Mouse (Mus musculus) inflammation-experienced regulatory T-cells, adult 6 months (primary cell): ENCODE measurements around the gene Cfap45. TPM values are rescaled to one million over a fixed set of nuclear protein-coding genes. Genes with fewer than 3 reads are reported as not detected.

Source experiments
- ATAC-seq: one replicate; pipeline ENCODE4 v1.8.0; 2017
- polyA plus RNA-seq, 3 experiments: library from polyadenylated mRNA; unstranded; fragments of 100-300 nt; shearing (Covaris generic); gene quantifications; one replicate each; pipeline ENCODE4 v1.2.1; 2017

Gene Cfap45
- polyA plus RNA-seq, 3 experiments from 2014 or later = 0.43 to 1.5 (median 1.2) TPM

DNA sequence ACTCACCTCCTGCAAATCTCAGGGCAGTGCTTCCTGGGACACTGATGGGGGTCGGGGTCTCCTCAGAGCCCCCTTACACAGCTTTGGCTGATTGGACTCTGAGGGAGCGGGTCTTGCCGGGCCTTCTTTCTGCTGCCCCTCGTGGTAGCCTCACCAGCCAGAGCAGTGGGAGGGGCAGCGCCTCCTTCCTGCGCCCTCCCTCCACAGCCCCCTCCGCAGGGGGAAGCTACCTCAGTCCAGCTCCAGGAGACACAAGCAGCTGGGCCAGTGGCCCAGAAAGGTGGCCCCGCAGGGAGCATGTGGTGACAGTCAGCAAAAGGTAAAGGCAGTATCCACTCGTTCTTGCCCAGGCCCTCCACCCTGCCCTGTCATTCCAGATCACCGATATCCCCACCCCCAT lies 23.2 kb upstream of the Cfap45 start:
- ATAC-seq = no peak

DNA sequence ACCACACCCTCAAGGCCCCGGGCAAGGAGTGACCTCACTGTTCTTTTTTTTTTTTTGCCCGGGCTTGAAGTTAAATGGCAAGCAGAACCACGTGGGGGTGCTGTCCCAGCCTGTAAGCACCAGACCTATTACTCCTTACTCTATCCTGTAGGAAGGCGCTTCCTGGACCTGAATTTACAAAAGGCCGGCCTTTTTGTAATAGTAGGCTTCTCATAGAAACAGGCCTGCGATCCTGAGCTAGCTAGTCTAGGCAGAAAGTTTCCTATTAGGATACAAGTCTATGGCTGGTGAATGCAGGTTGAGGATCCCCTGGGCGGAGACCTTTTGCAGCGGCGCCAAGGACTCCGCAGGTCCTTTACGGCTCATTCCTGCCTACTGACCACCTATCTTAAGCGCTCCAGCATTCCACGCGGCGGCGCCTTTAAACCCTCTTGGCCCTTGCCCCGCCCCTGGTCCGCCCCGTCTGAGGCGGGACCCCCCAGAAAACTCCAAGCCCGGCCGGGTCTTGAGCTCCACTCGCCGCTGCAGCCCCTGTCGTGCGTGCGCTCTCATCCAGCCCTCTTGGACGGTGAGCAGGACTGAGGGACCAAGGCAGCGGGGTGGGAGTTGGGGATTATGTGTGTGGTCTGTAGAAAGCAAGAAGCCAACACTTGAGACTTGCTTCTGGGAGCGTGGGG lies 20.7 kb upstream of the Cfap45 start, which contains the start of gene Tagln2:
Gene Tagln2 (plus strand): TSS at position 283 of the 677 bp plus-strand sequence.
- ATAC-seq = peak; percentile 26

DNA sequence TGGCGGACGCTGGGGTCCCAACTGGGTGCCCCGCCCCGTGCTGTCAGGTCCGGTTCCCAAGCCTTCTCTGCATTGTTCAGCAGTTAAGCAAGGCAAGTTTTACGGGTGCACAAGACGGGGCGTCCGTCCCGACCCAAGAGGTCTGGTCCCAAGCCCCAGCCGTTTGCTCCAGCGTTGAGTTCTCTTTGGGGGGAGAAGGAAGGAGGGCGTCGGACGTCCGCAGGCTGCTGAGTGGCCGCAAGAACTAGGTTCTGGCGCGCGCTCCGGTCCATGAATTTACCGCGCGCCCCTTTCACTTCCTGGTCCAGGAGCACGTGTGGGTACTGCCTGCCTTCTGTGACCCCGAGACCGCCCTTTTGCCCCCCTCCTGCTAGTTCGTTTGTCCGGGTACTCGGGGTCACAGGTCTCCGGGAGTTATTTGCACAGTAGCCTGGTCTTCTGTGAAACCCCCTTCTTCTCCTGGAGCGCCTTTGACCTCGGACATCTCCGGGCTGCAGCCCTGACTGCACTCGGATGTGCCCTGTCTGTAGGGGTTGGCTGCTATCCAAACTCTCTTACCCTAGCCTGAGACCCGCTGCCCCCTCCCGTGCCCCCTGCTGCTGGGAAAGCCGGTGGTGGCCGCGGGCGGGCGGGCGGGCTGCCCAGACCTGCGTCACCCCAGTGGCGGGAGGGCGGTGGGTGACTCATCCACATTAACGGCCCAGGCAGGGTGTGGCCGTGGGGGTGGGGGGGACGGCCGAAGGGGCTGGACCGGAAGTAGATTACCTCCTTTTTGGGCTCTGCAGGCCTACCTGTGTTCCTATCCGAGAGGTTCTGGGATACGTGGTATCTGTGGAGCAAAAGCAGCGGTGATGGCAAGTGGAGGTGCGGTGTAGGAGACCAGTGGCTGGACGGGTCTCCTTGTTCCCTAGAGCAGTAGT lies 19.9 kb upstream of the Cfap45 start:
- ATAC-seq = peak; percentile 33

DNA sequence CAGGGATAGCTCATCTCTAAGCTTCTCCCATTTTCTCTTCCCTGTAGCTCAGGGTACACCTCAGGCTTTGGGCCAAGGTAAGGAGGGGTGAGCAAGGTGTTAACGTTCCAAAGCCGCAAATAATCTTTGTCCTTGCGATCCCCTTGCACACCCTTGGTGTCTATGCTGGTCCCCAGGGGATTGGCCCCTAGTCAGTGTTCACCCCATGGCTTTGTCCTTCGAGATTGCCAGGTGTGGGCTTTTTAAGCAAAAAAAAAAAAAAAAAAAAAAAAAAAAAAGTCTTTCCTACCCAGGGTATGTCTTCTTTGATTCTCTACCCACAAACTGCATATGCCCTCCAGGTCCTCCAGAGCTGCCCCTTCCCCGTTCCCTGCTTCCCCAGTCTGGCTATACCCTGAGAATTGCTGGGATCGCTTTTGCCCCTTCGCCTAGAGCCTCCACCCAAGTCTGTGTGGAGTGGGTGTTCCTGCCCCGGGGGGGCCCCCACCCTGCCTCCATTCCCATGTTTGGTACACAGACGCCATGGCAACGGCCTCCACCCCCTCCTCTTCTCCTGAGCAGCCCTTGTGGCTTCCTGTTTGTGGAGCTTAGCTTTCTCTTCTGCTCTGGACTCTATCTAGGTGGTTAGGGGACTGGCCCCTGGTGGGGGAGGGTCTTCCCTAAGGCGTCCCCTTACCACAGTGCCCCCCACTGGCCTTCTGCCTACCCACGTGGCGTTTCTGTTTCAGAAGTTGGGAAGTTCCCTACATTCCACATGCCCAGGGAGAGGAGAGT lies 19.0 kb upstream of the Cfap45 start:
- peak; percentile 77 for ATAC-seq

DNA sequence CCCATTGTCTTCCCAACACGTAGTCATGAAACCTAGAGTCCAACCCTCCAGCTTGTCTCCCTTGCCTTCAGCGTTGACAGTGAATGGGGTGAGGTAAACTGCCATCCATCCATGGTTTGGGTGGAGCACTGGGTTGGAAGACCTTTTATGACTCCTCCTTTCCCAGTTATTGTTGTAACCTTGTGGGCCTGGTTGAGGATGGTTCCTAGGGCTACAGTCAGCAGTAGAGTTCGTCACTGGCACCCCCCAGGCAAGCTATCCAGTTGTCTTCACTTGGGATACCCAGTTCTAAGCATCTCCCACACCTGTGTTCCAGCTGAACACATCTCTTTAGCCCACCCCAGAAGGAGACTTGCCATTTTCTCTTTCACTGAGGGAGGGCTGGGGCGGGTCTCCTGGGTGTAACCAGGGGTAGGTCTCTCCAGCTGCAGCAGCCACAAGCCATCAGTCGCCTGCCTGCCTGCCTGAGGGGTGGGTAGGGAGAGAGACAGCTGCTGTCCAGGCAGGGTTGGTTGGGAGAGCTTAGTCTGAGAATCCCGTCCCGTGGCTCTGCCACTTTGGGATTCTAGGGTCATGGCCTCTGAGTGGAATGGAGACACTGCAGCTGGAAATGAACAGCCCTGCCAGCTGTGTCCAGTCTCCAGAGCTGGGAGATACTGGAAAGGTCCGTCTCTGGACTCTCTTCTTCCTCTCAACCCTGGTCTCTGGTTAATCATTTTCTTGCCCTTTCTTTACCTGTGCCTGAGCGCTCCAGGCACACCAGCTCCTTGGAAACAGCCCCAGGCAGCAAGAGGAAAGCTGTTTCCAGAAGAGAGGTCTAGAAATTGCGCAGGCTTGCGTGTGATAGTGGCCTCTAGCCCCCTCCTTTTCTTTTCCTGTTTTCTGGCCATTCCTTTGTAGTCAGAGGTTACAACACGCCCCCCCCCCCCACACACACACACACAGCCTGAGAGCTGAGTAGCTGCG lies 18.2 kb upstream of the Cfap45 start:
- peak; percentile 13 for ATAC-seq

DNA sequence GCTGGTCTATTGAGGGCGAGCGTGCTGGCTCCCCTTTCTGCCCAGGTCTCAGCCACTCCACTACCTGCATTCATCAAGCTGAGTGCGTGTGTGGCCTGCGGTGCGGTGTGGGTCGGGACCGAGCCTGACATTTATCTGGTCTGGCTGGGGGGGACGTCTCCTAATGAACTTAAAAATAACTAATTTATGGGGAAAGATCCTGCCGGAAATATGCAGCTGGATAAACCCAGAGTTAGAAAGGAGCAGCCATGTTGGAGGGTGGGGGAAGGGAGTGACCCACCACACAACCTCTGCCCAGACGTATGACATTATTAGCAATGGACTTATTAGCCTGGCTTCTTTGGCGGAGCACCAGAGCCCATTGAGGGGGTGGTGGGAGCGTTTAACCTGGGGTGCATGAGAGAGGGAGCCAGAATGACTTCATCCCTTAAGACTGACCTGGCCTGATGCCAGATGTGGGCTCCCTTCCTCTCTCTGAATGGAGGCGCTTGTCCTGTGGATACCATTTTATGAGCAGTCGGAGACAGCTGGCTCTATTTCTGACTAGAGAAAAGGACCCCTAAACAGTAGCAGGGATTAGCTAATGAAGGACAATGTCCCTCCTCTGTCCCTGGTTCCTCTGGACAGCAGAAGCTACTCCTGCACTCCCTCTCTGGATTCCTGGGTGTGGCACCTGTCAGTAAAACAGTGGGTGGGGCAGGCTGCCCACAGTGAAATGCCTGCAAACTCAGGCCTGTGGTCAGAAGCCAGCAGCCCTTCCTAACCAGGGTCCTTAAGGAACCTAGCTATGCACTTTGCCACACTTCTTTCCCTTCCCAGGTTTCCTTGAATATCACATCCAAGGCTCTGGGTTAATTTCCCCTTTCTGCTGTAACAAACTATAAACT lies 17.2 kb upstream of the Cfap45 start:
- no peak for ATAC-seq

DNA sequence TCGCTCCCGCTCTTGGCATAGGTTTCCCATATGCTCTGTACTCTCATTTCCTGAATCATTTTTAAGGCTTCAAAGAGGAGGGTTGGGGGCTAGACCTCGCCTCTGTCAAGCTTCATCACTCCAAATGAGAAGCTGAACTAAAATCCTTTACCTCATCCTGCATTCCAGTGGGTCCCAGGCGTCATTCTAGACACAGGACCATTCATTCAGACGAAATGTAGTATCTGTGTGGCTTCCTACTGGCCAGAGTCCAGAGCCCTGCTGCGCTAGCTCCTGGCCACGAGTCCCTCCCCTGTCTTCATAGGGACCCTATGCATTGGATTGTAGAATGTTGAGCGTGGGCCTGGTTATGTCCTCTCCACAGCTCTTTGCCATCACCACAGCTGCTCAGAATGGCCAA lies 15.8 kb upstream of the Cfap45 start:
- no peak for ATAC-seq

DNA sequence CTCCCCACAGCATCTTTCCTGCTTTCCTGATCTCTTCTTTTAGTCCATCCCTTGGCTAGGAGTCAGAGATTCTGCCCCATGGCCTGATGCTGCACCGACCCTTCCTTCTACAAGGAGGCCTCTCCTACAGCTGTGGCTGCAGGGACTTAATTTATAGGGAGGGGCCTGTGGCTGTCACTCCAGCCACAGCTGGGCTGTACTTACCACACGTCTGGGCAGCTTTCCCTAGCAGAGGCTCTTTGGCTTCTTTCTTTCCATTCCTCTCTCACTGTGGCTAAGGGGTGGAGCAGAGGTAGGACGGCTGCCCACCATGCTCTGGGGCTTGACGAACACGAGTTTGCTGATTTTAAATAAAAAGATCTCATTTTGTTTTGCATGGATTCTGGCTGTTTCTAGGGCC lies 13.6 kb upstream of the Cfap45 start:
- no peak for ATAC-seq

DNA sequence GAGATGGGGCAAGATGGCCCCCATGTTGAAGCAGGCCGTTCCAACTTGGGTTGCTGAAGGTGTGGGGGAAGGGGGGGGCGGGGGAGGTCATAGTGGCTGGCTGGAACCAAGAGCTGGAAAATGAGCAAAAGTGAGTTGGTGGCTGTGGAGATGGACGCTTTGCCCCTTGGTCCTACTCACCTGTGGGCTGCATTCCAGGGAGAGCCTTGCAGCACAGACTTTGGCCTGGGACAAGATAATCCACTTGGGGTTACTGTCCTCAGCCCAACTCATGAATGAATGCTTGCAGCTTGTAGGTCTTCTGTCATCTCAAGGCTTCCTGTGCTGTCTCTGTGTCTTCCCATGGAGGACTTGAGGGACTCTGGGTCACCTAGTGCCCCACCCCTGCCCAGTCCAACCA lies 12.9 kb upstream of the Cfap45 start:
- ATAC-seq = no peak

DNA sequence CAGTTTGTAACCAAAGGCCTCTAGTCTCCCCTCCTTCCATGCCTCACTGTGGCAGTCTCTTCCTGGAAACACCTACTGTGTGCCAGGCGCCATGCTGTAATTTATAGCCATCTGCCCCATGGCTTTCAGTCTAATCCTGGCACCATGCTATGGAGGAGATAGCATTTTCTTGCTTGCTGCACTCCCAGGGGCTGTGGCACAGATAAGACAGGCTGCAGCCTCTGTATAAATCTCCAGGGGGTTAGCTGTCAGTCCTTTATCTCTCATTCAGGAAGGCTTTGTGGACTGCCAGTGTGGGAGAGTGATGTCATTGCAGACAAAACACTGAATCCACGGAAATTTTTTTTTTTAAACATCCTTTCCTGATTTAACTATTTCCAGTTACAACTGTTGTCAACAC lies 12.4 kb upstream of the Cfap45 start:
- no peak for ATAC-seq

DNA sequence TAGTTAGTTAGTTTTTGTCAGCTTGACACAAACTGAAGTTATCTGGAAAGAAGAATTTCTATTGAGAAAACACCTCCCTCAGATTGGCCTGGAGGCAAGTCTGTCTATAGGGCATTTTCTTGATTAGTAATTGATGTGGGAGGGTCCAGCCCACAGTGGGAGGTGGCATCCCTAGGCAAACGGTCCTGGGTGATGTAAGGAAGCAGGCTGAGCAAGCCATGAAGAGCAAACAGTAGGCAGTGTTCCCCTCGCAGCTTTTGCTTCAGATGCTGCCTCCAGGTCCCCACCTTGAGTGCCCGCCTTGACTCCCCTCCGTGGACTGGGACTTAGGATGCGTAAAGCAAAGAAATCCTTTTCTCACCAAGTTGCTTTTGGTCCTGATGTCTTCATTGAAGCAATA lies 11.4 kb upstream of the Cfap45 start:
- ATAC-seq = no peak

DNA sequence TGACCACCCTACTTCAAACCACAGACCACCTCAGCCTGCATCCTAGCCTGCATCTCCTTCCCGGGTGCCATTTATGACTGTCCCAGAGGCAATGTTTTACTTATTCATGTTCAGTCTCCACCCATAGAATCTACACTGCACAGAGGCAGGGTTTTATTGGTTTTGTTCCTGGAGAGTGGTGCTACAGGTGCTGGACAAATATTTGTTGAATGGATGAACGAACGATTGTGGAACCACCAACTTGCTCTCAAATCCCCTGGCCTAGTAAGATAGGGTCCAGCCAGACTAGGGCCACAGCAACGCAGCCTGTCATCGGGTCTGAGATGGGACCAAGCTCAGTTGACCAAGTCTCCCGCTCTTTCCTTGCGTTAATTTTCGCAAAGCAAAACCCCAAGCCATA lies 10.6 kb upstream of the Cfap45 start:
- no peak for ATAC-seq

DNA sequence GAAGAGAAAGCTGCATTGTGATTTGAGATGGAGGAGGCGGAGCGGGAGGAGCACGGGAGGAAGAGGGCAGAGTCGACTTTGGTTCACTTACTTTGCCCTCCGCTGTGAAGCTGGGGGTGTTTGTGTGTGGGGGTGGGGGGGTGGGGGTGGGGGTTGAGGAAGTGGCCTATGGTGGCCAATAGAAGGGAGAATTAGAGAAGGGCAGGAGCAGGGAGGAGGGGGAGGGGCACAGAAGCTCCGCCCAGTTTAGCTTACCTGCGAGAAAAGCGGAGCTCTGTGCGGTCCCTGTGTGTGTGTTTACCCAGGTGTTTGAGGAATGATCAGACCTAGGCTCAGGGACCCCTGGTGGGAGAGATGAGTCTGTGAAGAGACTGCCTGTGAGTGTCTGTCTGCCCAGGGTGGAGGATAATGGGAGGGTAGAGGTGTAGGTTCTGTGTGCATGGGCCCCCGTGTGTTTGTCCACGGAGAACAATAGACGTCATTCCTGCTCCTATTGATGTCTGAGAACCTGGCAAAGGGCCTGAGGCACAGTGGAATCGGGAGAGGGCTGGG lies 10.1 kb upstream of the Cfap45 start:
- no peak for ATAC-seq

DNA sequence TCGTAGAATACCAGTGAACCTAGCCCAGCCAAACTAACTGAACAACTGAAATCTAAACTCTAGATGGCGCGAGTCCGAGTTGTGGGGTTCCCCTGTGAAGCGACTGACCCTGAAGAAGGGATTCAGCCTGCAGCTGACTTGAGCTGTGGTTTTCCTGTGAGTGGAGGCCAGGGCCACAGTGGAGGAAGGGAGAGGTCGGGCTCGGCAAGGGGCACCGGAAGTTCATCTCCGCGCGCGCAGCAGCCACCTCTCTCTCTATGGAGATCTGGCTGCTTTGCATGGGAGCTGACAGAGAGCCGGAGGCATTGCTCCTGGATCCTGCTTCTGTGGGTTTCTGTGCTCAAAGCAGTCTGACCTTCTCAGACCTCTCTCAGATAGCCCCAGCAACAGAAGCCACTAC lies 7.6 kb upstream of the Cfap45 start:
- peak; percentile 61 for ATAC-seq

DNA sequence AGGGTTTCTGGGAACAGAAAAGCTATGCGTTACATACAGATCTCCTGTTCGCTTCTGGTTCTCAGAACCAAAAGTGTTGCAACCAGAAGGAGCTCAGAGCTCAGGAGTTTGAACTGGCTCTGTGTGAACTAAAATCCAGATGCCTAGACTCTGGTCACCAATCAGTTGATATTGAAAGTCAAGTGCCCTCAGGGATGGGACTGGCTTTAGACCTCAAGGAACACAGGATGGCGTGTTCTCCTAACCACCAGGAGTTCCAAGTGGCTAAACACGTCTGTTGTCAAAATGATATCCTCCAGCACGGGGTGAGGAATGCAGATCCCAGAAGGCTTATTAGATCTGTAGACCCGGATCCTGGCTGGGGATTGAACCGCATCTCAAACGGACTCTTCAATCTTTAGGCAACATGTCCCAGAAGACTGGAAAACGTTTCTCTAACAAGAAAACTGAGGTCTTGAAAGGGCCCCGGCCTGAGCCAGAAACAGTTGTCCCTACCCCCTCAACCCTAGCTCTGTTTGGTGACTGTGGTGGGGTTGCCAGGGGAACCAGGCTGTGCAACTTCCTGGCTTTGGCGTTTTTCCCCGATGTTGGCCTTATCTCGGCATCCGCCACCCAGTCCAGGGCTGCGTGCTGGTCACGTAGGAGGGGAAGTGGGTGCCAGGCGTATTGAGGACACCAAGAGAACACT lies 6.9 kb upstream of the Cfap45 start:
- ATAC-seq = peak; percentile 85

DNA sequence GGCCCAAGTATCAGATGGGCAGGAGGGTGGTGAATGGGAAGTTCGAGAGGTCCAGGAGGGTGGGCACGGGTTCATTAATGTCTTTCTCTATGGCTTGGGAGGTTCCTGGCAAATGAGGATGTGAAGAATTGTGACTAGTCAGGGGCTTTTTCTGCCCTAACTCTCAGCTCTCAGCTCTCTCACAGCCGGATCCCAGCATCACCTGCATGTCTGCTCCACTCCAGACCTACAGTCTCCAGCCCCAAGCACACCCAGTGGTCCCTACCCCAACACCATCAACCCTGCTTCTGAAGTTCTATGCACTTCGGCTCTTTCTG lies 6.4 kb upstream of the Cfap45 start:
- peak; percentile 47 for ATAC-seq

DNA sequence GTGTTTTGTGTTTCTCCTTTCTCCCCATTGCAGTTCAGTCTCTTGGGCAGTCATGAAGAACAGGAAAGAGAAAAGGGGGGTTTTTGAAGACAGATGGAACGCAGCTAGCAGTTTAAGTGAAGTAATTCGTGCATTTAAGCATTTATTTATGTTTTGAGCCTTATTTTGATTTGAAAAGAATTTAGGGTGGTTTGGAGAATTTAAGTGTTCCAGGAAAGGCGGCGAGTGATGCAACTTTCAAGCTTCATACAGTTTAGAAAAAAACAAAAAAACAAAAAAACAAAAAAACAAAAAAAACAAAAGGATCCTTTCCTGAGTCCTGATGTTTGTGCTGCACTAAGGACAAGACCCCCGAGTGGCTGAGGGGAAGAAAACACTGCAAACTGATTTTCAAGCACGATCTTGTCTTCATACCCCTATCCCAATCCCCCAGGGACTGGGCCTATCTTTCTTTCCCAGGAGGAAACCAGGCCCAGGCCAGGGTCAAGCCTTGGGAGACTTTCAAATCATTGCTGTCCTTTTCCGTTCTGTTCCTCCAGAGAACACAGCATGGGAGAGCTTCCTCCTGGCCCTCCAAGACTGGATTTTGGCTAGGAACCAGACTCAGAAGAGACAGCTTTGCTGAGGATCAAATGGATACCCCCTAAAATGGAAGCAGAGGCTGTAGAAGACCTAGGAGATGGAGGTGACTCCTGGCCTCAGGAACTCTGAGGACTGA lies 5.9 kb upstream of the Cfap45 start:
- no peak for ATAC-seq

DNA sequence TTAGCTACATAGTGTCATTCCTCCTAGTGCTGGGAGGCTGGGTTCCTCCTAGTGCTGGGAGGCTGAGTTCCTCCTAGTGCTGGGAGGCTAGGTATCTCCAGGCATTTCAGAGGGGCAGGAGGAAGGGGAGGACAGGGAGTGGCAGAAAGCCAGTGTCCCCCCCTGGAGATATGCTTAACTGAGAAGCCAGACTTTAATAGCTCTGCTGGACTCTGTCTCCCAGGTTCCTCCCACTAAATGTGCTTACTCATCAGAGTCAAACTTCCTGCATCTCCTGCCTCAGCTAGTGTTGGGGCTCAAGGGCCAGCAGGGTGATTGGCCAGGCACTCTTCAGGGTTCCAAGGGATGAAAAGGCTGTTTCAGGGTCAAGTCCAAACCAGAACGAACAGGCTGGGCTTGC lies 5.2 kb upstream of the Cfap45 start:
- no peak for ATAC-seq

DNA sequence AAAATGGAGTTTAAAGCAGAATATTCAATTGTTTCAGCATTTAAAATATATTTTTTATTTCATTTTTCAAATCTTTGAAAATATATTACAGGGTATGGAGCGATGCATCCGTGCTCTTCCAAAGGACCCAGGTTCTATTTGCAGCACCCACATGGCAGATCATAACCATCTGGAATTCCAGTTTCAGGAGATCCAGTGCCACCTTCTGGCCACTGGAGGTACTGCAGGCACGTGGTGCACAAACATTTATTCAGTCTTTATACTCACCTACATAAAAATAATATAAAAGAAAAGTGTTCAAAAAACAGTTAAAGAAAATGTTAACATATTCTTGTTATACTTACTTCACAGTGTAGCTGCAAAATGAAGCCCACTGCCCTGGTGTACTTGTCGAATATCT lies 2.6 kb upstream of the Cfap45 start:
- no peak for ATAC-seq

DNA sequence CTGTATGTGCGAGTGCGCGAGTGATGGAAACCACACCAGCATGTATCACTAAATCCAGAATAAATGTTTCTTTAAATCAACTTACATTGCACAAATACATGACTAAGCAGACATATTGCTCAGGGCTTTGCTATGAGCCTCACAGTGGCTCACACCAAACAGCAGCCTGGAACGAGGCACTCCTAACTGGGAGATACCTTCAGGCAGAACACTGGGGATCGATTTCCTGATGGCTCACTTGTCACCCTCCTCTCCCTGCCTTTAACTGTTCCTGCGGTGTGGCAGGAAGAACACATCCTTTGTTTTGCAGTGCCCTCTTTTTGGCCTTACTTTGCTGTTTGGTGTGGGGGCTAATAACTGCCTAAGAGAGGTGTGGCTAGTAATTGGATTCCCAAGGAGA lies 957 bp upstream of the Cfap45 start:
- ATAC-seq = no peak
